Mouse (Mus musculus): ENCODE results near the gene Atp13a4. TPM values are rescaled to one million over a fixed set of nuclear protein-coding genes. Genes with fewer than 3 reads are reported as not detected.

Atp13a4 gene
- polyA plus RNA-seq, 1 experiment = 0.18 TPM

DNA sequence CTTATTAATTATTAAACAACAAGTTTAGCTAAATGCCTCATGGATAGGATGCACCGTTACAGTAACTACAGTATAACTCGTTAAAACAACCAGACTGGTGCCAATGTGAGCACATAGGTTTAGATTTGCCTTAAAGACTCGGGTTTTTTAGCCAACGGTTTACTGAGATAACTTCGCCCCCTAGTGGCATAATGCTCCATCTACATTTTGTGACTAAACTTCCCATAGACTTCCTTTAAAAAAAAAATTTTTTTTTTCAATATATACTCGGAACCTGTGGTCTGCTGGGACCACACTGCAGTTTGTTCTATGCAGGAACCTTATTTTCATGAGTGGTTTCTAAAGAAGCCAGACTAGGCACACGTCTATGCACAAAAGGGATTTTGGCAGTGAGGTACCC is 16.2 kb upstream of the Atp13a4 start:
- Histone ChIP-seq H3K4me3 (ENCODE audit: control insufficient read depth, insufficient read depth, low read length) (no peak overlapping the region), H3K27me3 (ENCODE audit: control insufficient read depth, insufficient read depth, low read length) (no peaks in the 10 kb centered on the region), H3K36me3 (ENCODE audit: control insufficient read depth, insufficient read depth, low read length) (no peaks in the 10 kb centered on the region), H3K4me1 (replicated peaks; ENCODE audit: control insufficient read depth, insufficient read depth, low read length) (no peaks in the 10 kb centered on the region), H3K27ac (ENCODE audit: control insufficient read depth, insufficient read depth, low read length) (no peak overlapping the region)
- no peak for TF ChIP-seq CTCF (IDR thresholded peaks at IDR 0.05; ENCODE audit: borderline replicate concordance, control insufficient read depth, extremely low read depth, insufficient read depth, low read length, poor library complexity)
- no peak for TF ChIP-seq POLR2A (IDR thresholded peaks at IDR 0.05; ENCODE audit: control insufficient read depth, extremely low read depth, insufficient read depth, low read length, poor library complexity)
- 5% methylated on average over 7 of the region's 7 CpGs for WGBS
- peak; percentile 19 for DNase-seq

DNA sequence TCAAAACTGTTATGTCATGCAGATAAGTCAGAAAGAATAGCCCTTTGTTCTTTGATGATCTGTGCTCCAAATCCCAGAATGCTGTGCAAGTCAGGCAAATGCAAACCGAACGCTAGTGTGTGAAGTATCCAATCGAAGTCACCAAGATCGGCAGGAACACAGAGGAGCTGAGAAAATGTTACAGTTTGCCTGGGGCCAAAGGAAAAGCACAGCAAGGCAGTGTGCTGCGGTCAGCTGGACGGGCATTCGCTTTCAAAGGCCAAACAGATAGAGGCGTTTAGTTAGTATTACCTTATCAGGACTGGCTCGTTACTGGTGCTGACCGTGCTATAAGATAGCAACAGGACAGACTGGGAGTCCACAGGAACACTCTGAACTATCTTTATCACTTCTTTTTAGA is 15.8 kb upstream of the Atp13a4 start:
- no peak for TF ChIP-seq CTCF (IDR thresholded peaks at IDR 0.05; ENCODE audit: borderline replicate concordance, control insufficient read depth, extremely low read depth, insufficient read depth, low read length, poor library complexity)
- no peak for TF ChIP-seq POLR2A (IDR thresholded peaks at IDR 0.05; ENCODE audit: control insufficient read depth, extremely low read depth, insufficient read depth, low read length, poor library complexity)
- Histone ChIP-seq H3K27me3 (ENCODE audit: control insufficient read depth, insufficient read depth, low read length) (no peaks in the 10 kb centered on the region), H3K4me1 (replicated peaks; ENCODE audit: control insufficient read depth, insufficient read depth, low read length) (no peaks in the 10 kb centered on the region), H3K4me3 (ENCODE audit: control insufficient read depth, insufficient read depth, low read length) (no peak overlapping the region), H3K36me3 (ENCODE audit: control insufficient read depth, insufficient read depth, low read length) (no peaks in the 10 kb centered on the region), H3K27ac (ENCODE audit: control insufficient read depth, insufficient read depth, low read length) (no peak overlapping the region)
- WGBS = 65% methylated on average over 10 of the region's 10 CpGs
- DNase-seq = no peak

DNA sequence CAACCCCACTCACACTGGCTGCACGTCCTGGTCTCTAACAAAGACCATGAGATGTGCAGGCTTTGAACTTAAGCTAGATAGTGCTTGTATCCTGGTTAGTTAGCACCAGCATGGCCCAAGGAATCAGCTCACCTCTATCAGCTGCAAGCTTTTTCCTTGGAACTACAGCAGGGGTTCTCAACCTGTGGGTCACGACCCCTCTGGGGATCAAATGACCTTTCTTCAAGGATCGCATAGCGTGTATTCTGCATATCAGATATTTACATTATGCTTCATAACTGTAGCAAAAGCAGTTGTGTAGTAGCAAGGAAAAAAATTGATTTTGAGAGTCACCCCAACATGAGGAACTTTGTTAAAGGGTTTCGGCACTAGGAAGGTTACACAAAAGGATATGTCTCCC is 15.0 kb upstream of the Atp13a4 start:
- DNase-seq = no peak
- TF ChIP-seq CTCF (IDR thresholded peaks at IDR 0.05; ENCODE audit: borderline replicate concordance, control insufficient read depth, extremely low read depth, insufficient read depth, low read length, poor library complexity) (no peak), POLR2A (IDR thresholded peaks at IDR 0.05; ENCODE audit: control insufficient read depth, extremely low read depth, insufficient read depth, low read length, poor library complexity) (no peak)
- WGBS = 90% methylated on average over 5 of the region's 5 CpGs
- Histone ChIP-seq H3K27ac (ENCODE audit: control insufficient read depth, insufficient read depth, low read length) (no peak overlapping the region), H3K27me3 (ENCODE audit: control insufficient read depth, insufficient read depth, low read length) (no peaks in the 10 kb centered on the region), H3K4me3 (ENCODE audit: control insufficient read depth, insufficient read depth, low read length) (no peak overlapping the region), H3K36me3 (ENCODE audit: control insufficient read depth, insufficient read depth, low read length) (no peaks in the 10 kb centered on the region), H3K4me1 (replicated peaks; ENCODE audit: control insufficient read depth, insufficient read depth, low read length) (no peaks in the 10 kb centered on the region)

DNA sequence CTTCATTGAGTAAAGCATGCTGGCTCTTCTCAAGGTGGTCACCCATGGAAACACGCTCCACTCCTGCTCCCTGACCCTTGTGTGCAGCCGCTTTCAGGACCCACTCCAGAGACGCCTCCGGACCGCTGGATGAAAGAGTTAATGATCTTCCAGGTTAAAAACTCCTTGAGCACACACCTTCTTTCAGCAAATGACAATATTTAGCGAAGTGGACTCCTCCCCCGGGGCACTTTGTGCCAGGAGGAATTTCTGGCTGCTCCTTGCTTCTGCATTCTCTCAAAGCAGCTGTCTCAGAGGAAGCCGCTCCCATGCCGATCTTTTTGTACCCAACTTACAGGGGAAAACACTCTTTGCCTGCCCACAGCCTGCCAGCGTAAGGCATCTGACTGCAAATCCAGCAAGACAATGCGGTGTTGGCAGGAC is 3.4 kb downstream of the Atp13a4 start:
- Histone ChIP-seq H3K4me3 (ENCODE audit: control insufficient read depth, insufficient read depth, low read length) (no peak overlapping the region), H3K27ac (ENCODE audit: control insufficient read depth, insufficient read depth, low read length) (no peak overlapping the region)
- TF ChIP-seq CTCF (IDR thresholded peaks at IDR 0.05; ENCODE audit: borderline replicate concordance, control insufficient read depth, extremely low read depth, insufficient read depth, low read length, poor library complexity) = no peak
- no peak for TF ChIP-seq POLR2A (IDR thresholded peaks at IDR 0.05; ENCODE audit: control insufficient read depth, extremely low read depth, insufficient read depth, low read length, poor library complexity)

DNA sequence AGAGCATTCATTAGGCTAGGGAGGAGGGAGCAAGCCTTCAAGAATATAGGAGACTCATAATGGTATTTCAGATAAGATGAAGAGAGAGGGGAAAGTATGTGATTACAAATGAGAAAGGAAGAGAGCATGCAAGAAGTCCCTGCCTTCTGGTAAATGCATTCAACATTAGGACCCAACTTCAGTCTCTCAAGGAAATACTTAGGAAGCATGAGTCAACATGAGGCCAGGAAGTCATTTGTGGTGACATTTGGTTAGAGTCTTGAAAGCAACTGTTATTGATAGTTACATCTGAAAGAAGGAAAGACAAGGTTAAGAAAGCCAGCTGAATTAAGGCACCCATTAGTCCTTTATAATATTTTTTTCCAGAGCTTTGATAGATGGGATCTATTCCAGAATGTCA is 4.8 kb downstream of the Atp13a4 start:
- Histone ChIP-seq H3K27me3 (ENCODE audit: control insufficient read depth, insufficient read depth, low read length) (no peaks in the 10 kb centered on the region), H3K27ac (ENCODE audit: control insufficient read depth, insufficient read depth, low read length) (no peak overlapping the region), H3K4me3 (ENCODE audit: control insufficient read depth, insufficient read depth, low read length) (no peak overlapping the region), H3K36me3 (ENCODE audit: control insufficient read depth, insufficient read depth, low read length) (no peaks in the 10 kb centered on the region), H3K4me1 (replicated peaks; ENCODE audit: control insufficient read depth, insufficient read depth, low read length) (no peaks in the 10 kb centered on the region)
- DNase-seq = no peak
- TF ChIP-seq CTCF (IDR thresholded peaks at IDR 0.05; ENCODE audit: borderline replicate concordance, control insufficient read depth, extremely low read depth, insufficient read depth, low read length, poor library complexity) = no peak
- no peak for TF ChIP-seq POLR2A (IDR thresholded peaks at IDR 0.05; ENCODE audit: control insufficient read depth, extremely low read depth, insufficient read depth, low read length, poor library complexity)

More for the DNA sequence above, 3.4 kb downstream of the Atp13a4 start:
- H3K4me1 ChIP-seq (replicated peaks; ENCODE audit: control insufficient read depth, insufficient read depth, low read length) = no peaks in the 10 kb centered on the region
- WGBS = 91% methylated on average over 11 of the region's 11 CpGs
- no peaks in the 10 kb centered on the region for H3K36me3 ChIP-seq (ENCODE audit: control insufficient read depth, insufficient read depth, low read length)
- no peaks in the 10 kb centered on the region for H3K27me3 ChIP-seq (ENCODE audit: control insufficient read depth, insufficient read depth, low read length)
- DNase-seq = no peak

DNA sequence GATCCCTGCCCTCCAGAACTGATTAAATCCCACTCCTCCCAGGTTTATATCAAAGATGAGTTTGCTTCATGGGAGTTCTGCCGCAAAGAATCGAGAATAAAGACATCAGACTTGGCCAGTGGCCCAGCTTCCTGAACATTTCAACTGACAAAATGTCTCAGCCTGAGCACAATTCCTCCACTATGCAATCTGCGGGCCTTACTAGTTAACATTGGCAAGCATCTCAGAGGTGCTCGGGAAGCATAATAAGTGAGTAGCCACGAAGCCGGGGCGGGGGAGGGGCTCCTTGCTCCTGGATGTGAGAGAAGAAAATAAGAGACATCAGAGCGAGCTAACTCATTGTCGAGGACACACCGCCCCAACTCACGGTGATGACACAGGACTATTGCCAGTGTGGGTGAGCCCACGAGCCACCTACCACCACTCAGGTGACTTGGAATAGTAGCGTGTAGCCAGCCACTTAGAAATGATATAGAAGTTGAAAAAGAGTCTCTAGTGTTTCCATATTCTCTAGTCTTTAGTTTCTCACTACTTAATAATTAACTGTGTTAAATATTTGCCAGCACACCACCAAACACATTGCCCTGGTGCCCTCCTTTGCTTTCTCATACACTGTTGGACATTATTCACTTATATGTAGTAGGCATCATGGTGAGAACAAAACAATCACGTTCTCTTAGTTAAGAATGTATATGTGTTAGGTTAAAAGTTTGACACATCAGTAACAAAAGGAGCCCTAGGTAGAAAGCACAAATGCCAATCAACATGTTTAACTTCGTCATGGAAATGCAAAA is 8.1 kb downstream of the Atp13a4 start:
- TF ChIP-seq CTCF (IDR thresholded peaks at IDR 0.05; ENCODE audit: borderline replicate concordance, control insufficient read depth, extremely low read depth, insufficient read depth, low read length, poor library complexity) (no peak), POLR2A (IDR thresholded peaks at IDR 0.05; ENCODE audit: control insufficient read depth, extremely low read depth, insufficient read depth, low read length, poor library complexity) (no peak)
- 87% methylated on average over 15 of the region's 15 CpGs for WGBS
- Histone ChIP-seq H3K4me3 (ENCODE audit: control insufficient read depth, insufficient read depth, low read length) (no peak overlapping the region), H3K27ac (ENCODE audit: control insufficient read depth, insufficient read depth, low read length) (no peak overlapping the region), H3K27me3 (ENCODE audit: control insufficient read depth, insufficient read depth, low read length) (no peaks in the 10 kb centered on the region), H3K4me1 (replicated peaks; ENCODE audit: control insufficient read depth, insufficient read depth, low read length) (no peaks in the 10 kb centered on the region), H3K36me3 (ENCODE audit: control insufficient read depth, insufficient read depth, low read length) (no peaks in the 10 kb centered on the region)
- DNase-seq = no peak
